Mouse (Mus musculus): ENCODE measurements around the gene Tgm1.
A peak's percentile ranks its signal among the peaks of the same experiment; 100 is the strongest.

Gene Tgm1

GRCm38 (mm10) chr14:55671833-55672740 lies 41.6 kb downstream of the Tgm1 start, which contains the start of the genes Gmpr2 and Nedd8:
TSS of gene Gmpr2 (plus strand) at chr14:55671941.
TSS of gene Nedd8 (minus strand) at chr14:55672124.
- peak; percentile 97 for DNase-seq

GRCm38 (mm10) chr14:55671486-55671832 lies 42.3 kb downstream of the Tgm1 start:
- DNase-seq: no peak

DNA sequence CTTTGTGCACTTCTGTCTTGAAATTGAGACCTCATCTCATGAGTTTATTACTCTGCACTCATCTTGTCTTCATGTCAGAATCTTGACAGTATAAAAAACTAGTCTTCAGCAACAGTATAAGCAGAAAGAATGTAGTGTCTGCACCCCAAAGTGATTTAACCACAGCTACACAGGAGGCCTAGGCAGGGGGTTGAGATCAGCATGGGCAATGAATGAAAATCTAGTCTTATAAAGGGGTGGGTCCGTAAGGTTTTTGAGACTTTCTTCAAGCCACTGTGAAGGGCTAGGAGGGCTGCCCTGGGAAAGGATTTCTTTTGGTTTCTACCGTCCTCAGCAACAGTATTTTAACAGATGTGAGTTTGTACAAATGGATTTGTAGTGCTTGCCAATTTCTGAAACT lies 53.1 kb downstream of the Tgm1 start:
- DNase-seq: no peak

DNA sequence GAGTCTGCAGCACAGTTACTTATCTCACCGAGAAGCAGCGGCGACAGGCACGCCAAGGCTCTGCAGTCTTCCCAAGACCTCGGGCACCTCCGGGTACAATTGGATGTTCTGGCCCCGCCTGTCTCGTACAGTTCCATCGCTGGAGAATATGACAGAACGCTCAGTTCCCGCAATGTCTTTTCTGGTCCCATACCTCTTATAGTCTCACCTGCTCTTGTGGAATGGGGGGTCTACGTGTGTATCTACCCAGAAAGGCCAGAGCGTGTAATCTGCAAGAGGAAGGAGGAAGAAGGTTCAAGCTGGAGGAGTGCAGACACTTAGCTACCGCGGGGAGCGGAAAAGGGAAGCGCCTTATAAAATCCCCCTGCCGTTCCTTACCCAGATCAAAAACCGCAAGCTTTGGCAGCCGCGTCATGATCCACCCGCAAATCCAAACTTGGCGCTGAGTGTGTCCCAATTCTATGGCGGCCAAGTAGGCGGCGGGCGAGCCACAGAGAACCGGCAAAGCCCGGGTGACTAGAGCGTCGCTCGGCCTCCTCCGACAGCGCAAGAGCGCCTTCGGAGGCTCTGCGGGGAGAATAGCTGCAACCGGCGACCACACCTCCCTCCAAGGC lies 53.7 kb downstream of the Tgm1 start, which contains the start of gene Mdp1:
Mdp1 (minus strand) TSS at position 549 of the 614 bp plus-strand sequence.
- peak; percentile 82 for DNase-seq

GRCm38 (mm10) chr14:55658011-55658410 lies 55.7 kb downstream of the Tgm1 start:
- no peak for DNase-seq

- no peak for DNase-seq
Observed at GRCm38 (mm10) chr14:55656935-55657334, 56.8 kb downstream of the Tgm1 start.

GRCm38 (mm10) chr14:55651528-55651927 lies 62.2 kb downstream of the Tgm1 start:
- DNase-seq: no peak

All from lung, postnatal 36 days (tissue).